Mouse (Mus musculus) intestine, embryonic 16.5 days (tissue): Measurements from ENCODE around the gene Slc23a4. TPM values are rescaled to one million over a fixed set of nuclear protein-coding genes. Genes with fewer than 3 reads are reported as not detected.
A peak's percentile ranks its signal among the peaks of the same experiment; 100 is the strongest.

ENCODE experiments used
- ATAC-seq: fragments of 200-750 bp; cut with Nextera tagmentation; 2 replicates; pipeline ENCODE4 v1.8.0; 2017; ENCODE audit warnings: moderate TSS enrichment, moderate library complexity
- H3K27ac ChIP-seq: fragments of 300-500 bp; sonication (generic); 2 replicates; pipeline ENCODE4 v1.5.1; 2014; ENCODE audit warnings: mild to moderate bottlenecking, low read length
- H3K27me3 ChIP-seq: fragments of 300-500 bp; sonication (generic); replicated peaks from 2 replicates; pipeline ENCODE4 v1.6.1; 2014; ENCODE audit warnings: low read length, control low read depth, mixed read lengths; ENCODE audit not compliant: control insufficient read depth, insufficient read depth
- H3K36me3 ChIP-seq: fragments of 300-500 bp; sonication (generic); 2 replicates; pipeline ENCODE4 v1.6.1; 2014; ENCODE audit warnings: low read length, control low read depth; ENCODE audit not compliant: control insufficient read depth, insufficient read depth
- H3K4me1 ChIP-seq: fragments of 300-500 bp; sonication (generic); 2 replicates; pipeline ENCODE4 v1.6.1; 2014; ENCODE audit warnings: low read length, control low read depth, mixed read lengths; ENCODE audit not compliant: control insufficient read depth, insufficient read depth
- H3K4me2 ChIP-seq: fragments of 300-500 bp; sonication (generic); 2 replicates; pipeline ENCODE4 v1.6.1; 2014; ENCODE audit warnings: low read depth, low read length, control low read depth
- H3K4me3 ChIP-seq: fragments of 300-500 bp; sonication (generic); 2 replicates; pipeline ENCODE4 v1.5.1; 2014; ENCODE audit warnings: mild to moderate bottlenecking, low read length
- H3K9ac ChIP-seq: fragments of 300-500 bp; sonication (generic); 2 replicates; pipeline ENCODE4 v1.6.1; 2014; ENCODE audit warnings: low read depth, low read length
- H3K9me3 ChIP-seq: fragments of 300-500 bp; sonication (generic); 2 replicates; pipeline ENCODE4 v1.6.1; 2016; ENCODE audit warnings: low read length, control low read depth; ENCODE audit not compliant: control insufficient read depth
- WGBS: fragments of 180-500 bp; shearing (Covaris S2); extraction: QIAGEN DNeasy Blood & Tissue Kit; methylation state at CpG from one replicate; pipeline ENCODE4 v1.1.7; 2014; 5-methylcytosine and 5-hydroxymethylcytosine counted together
- polyA plus RNA-seq: library from polyadenylated mRNA; unstranded; fragments of >200 nt; fragmentation: Nextera tagmentation; extraction: Ambion mirVana; gene quantifications from 2 replicates; pipeline ENCODE4 v1.2.1, GENCODE M21; 2015

The Slc23a4 gene
- polyA plus RNA-seq, result 10.6 and 11.1 TPM in 2 replicates

- Histone ChIP-seq H3K27me3 (no peaks in the 10 kb centered on the region), H3K4me3 (peak within 1 kb of the TSS; percentile 28), H3K4me1 (peaks cover 7% of the 10 kb centered on the region), H3K9me3 (no peaks in the 10 kb centered on the region), H3K9ac (peak within 1 kb of the TSS; percentile 40), H3K36me3 (no peaks in the 10 kb centered on the region), H3K4me2 (peak within 1 kb of the TSS; percentile 50), H3K27ac (peak within 1 kb of the TSS; percentile 30; the same call in 1 of the 2 replicates)
- WGBS, result 14% methylated on average over 20 of the region's 20 CpGs
- peak; percentile 86 for ATAC-seq
Observed at GRCm38 (mm10) chr6:34988081-34988761, at the start of gene Slc23a4. Gene Slc23a4, minus strand, starts transcription at chr6:34988404.

DNA sequence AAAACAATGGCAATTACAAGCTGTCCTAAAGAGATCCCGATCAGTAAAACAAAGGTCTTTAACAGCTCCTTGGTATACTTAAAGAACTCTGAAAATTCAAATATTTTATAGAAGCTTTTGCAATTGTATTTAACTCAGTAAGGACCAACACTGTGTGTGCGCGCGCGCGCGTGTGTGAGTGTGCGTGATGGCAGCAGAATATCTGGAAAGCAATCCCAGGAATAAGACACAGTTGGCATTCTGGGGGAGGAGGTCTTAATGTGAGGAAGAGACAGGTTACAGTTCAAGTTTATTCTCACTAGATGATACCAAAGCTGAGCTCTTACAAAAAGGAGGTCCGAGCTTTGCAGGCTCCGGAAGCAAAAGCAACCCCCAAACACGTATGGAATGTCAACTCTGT, 45.1 kb upstream of the Slc23a4 start:
- no peak for ATAC-seq

GRCm38 (mm10) chr6:35032704-35033103, 44.5 kb upstream of the Slc23a4 start:
- 74% methylated on average over 2 of the region's 2 CpGs for WGBS
- H3K27me3 ChIP-seq, result no peaks in the 10 kb centered on the region
- H3K9me3 ChIP-seq, result no peaks in the 10 kb centered on the region
- ATAC-seq, result no peak
- H3K4me1 ChIP-seq, result no peaks in the 10 kb centered on the region
- no peak overlapping the region for H3K27ac ChIP-seq
- no peak overlapping the region for H3K4me3 ChIP-seq
- H3K9ac ChIP-seq, result no peak overlapping the region
- H3K4me2 ChIP-seq, result no peak overlapping the region
- H3K36me3 ChIP-seq, result no peaks in the 10 kb centered on the region

More for the DNA sequence above, 45.1 kb upstream of the Slc23a4 start:
- Histone ChIP-seq H3K36me3 (no peaks in the 10 kb centered on the region), H3K4me2 (no peak overlapping the region), H3K9me3 (no peaks in the 10 kb centered on the region), H3K27me3 (no peaks in the 10 kb centered on the region), H3K27ac (no peak overlapping the region), H3K9ac (no peak overlapping the region), H3K4me3 (no peak overlapping the region), H3K4me1 (no peaks in the 10 kb centered on the region)
- WGBS, result 94% methylated on average over 11 of the region's 11 CpGs

- Histone ChIP-seq H3K36me3 (no peaks in the 10 kb centered on the region), H3K27me3 (no peaks in the 10 kb centered on the region), H3K9me3 (no peaks in the 10 kb centered on the region), H3K4me2 (no peak overlapping the region), H3K4me1 (no peaks in the 10 kb centered on the region), H3K27ac (no peak overlapping the region), H3K4me3 (no peak overlapping the region), H3K9ac (no peak overlapping the region)
- WGBS, result 91% methylated on average over 4 of the region's 4 CpGs
- no peak for ATAC-seq
Observed at GRCm38 (mm10) chr6:35030811-35031210, 42.6 kb upstream of the Slc23a4 start.

GRCm38 (mm10) chr6:35030226-35030625, 42.0 kb upstream of the Slc23a4 start:
- H3K36me3 ChIP-seq, result no peaks in the 10 kb centered on the region
- no peak for ATAC-seq

DNA sequence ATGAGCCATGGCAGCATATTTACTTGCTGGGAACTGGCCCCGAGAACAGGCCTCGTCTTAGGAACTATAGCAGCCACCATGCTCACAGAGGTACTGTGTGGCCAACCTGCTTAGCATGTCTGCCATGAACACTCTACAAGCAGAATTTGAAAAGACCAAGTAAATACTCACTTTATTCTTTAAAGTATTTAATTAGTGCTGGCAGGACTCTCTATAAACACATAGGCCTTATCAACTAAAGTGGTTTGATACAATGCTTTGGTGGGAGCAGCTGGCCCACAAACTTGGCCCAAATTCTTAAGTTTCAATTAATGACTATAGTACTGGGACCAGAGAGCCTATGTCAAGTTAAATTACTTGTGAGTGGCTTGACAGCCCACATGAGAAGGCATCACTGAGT, 39.8 kb upstream of the Slc23a4 start:
- H3K4me1 ChIP-seq, result 0 out of 2 replicates have a peak, but pooled peaks cover 2% of the 10 kb centered on the region
- WGBS, result 97% methylated on average over 2 of the region's 2 CpGs
- no peaks in the 10 kb centered on the region for H3K9me3 ChIP-seq
- H3K27ac ChIP-seq, result no peak overlapping the region
- H3K4me3 ChIP-seq, result no peak overlapping the region
- no peak overlapping the region for H3K9ac ChIP-seq
- no peak overlapping the region for H3K4me2 ChIP-seq
- ATAC-seq, result no peak
- no peaks in the 10 kb centered on the region for H3K36me3 ChIP-seq
- no peaks in the 10 kb centered on the region for H3K27me3 ChIP-seq

More at GRCm38 (mm10) chr6:35030226-35030625, 42.0 kb upstream of the Slc23a4 start:
- no peaks in the 10 kb centered on the region for H3K9me3 ChIP-seq
- H3K9ac ChIP-seq, result no peak overlapping the region
- no peaks in the 10 kb centered on the region for H3K4me1 ChIP-seq
- WGBS, result 76% methylated on average over 6 of the region's 6 CpGs
- no peaks in the 10 kb centered on the region for H3K27me3 ChIP-seq
- no peak overlapping the region for H3K4me3 ChIP-seq
- H3K27ac ChIP-seq, result no peak overlapping the region
- no peak overlapping the region for H3K4me2 ChIP-seq

DNA sequence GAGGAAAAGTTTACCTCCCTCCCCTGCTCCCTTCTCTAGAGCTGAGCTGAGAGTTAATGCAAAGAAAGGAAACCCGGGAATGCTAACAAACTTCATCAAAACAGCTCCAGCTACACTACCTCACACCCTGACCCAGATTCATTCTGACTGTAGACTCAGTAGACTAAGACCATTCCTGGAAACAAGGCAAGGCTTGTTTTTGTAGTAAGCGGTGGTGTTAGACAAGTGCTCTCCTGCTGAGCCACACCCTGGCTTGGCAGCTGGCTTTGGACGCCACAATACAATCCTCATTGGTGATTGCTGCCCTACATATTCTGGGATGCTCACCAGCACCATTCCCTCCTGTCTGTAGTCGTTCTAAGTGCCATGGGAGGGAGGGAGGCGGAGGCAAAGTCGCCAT, 39.1 kb upstream of the Slc23a4 start:
- ATAC-seq, result no peak

DNA sequence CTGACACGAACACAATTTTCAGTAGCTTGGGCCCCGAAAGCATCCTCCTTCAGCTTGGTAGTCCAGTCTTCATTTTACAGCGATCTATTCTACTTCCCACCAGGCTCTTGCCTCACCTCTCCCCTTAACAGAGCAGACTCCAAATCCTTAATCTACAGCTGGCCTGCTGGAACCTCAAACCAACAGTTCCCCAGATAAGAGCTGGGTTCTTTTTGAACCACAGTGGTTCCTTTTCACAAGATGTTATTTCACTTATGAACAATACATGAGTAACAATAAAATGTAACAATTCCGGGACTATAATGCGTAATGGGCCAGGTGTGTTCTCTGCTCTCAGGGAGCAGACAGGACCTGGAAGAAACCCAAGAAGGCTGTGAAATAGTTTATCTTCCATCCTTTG, 28.4 kb upstream of the Slc23a4 start:
- H3K4me3 ChIP-seq, result no peak overlapping the region
- no peaks in the 10 kb centered on the region for H3K27me3 ChIP-seq
- ATAC-seq, result no peak
- H3K27ac ChIP-seq, result no peak overlapping the region
- H3K9ac ChIP-seq, result no peak overlapping the region
- H3K36me3 ChIP-seq, result no peaks in the 10 kb centered on the region
- H3K4me2 ChIP-seq, result no peak overlapping the region
- WGBS, result 92% methylated on average over 5 of the region's 5 CpGs
- no peaks in the 10 kb centered on the region for H3K4me1 ChIP-seq
- H3K9me3 ChIP-seq, result no peaks in the 10 kb centered on the region

More for the DNA sequence above, 39.1 kb upstream of the Slc23a4 start:
- H3K9ac ChIP-seq, result no peak overlapping the region
- no peaks in the 10 kb centered on the region for H3K36me3 ChIP-seq
- H3K27me3 ChIP-seq, result no peaks in the 10 kb centered on the region
- H3K4me2 ChIP-seq, result no peak overlapping the region
- 75% methylated on average over 6 of the region's 6 CpGs for WGBS
- H3K27ac ChIP-seq, result no peak overlapping the region
- no peaks in the 10 kb centered on the region for H3K9me3 ChIP-seq
- 0 out of 2 replicates have a peak, but pooled peaks cover 2% of the 10 kb centered on the region for H3K4me1 ChIP-seq
- H3K4me3 ChIP-seq, result no peak overlapping the region

DNA sequence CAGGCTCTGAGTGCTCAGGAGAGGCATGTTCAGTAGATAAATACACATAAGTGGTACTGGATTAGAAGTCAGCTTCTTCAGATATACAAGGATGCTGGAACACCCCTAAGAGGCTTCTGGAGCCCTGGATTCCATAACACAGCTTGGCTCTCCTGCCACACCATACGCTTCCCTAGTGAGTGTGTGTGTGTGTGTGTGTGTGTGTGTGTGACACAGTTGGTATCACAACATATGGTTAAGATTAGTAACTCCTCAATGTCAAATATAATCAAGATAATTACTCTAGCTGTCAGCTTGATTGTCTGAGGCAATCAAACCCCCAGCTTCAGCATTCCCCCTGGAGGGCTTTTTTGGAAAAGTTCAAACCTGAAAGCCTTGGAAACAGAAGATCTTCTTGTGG, 23.7 kb upstream of the Slc23a4 start:
- Histone ChIP-seq H3K36me3 (no peaks in the 10 kb centered on the region), H3K4me2 (no peak overlapping the region), H3K27me3 (no peaks in the 10 kb centered on the region), H3K4me1 (no peaks in the 10 kb centered on the region), H3K9me3 (no peaks in the 10 kb centered on the region), H3K4me3 (no peak overlapping the region), H3K9ac (no peak overlapping the region), H3K27ac (no peak overlapping the region)
- no peak for ATAC-seq
- WGBS, result 88% methylated on average over 1 of the region's 1 CpGs

DNA sequence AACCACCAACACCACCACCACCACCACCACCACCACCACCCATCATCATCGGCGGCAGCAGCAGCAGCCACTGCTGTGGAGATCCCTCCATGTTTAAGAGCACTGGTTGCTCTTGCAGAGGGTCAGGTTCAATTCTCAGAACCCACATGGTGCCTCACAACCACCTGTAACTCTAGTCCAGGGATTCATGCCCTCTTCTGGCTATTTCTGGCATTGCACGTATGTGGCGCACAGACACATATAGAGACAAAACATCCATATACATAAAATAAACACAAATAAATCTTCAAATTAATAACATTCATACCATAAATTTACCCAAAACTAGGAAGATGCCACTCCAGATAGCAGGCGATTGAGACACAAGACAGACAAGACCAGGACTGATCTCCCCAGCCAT, 22.5 kb upstream of the Slc23a4 start:
- no peak overlapping the region for H3K4me2 ChIP-seq
- 94% methylated on average over 5 of the region's 5 CpGs for WGBS
- H3K27ac ChIP-seq, result no peak overlapping the region
- H3K27me3 ChIP-seq, result no peaks in the 10 kb centered on the region
- H3K9ac ChIP-seq, result no peak overlapping the region
- no peaks in the 10 kb centered on the region for H3K36me3 ChIP-seq
- no peak for ATAC-seq
- no peaks in the 10 kb centered on the region for H3K9me3 ChIP-seq
- H3K4me3 ChIP-seq, result no peak overlapping the region
- H3K4me1 ChIP-seq, result no peaks in the 10 kb centered on the region
